Mouse (Mus musculus): ENCODE measurements around the gene Med16. TPM values are rescaled to one million over a fixed set of nuclear protein-coding genes. Genes with fewer than 3 reads are reported as not detected.

Med16 gene
- total and polyA plus RNA-seq, 3 experiments = 38.4 to 132 (median 43.0) TPM

DNA sequence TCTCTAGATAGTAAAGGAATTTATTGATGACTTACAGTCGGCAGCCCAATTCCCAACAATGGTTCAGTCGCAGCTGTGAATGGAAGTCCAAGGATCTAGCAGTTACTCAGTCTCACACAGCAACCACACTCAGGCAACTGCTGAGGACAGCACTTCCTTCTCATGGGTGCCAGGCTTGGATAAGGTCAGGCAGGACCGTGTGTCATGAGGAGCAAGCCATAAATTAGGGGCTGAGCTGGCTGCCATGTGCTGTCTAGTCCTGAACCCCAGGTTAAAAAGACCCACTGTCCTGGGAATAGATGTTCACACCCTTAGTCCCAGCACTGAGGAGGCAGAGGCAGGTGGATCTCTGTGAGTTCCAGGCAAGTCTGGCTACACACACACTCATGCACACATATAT, 23.8 kb downstream of the Med16 start:
- DNase-seq = peak; percentile 78

DNA sequence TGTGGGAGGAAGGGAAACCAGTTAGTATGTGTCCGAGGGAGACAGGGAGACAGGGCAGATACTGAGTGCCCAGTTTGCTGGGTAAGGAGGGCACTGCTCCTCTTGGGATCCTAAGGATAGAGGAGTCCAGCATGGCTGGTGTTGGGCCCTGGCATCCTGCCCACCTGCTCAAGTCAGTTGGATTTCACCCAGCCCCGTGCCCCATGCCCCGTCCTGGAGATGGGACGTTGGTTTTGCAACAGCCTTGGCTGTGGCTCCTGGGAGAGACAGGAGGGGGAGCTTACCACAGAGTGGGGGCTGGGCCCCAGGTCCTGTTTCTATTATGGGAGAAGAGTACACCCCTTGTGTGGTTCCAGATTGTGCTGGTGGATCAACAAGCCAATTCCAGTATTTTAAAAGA, 24.3 kb downstream of the Med16 start:
- peak; percentile 89 for DNase-seq

DNA sequence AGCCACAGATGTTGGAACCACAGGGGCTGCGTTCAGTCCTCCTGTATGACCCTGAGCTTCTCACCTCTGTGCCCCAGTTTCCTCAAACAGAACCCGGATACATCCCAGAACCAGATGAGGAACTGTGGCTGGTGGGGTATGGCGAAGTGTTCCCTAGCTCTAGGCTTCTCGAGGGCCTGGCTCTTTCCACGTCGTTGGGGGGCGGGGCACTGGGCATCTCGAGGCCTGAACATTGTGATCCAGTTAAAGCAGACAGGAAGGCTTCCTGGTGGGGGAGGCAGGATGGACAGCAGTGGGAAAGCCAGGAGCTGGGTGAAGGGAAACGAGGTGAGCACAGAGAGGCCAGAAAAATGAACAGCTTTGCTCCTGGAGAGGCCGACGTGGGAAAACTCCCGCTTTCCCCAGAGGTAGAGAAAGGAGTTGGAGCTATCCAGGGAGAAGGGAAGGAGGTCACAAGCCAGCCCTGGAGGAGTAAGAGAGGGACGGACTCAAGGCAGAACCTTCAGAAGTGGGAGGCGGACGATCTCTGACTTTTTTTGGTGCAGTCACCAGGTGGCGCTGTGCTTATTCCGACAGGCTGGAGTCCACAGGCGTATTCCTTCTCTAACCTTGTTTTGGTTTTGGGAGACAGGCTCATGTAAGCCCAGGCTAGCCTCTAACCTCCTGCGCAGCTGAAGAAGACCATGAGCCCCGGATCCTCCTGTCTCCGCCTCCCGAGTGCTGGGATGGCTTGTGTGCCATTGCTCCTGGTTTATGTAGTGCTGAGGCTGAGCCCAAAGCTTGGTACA, 25.2 kb downstream of the Med16 start:
- peak; percentile 81 for DNase-seq

DNA sequence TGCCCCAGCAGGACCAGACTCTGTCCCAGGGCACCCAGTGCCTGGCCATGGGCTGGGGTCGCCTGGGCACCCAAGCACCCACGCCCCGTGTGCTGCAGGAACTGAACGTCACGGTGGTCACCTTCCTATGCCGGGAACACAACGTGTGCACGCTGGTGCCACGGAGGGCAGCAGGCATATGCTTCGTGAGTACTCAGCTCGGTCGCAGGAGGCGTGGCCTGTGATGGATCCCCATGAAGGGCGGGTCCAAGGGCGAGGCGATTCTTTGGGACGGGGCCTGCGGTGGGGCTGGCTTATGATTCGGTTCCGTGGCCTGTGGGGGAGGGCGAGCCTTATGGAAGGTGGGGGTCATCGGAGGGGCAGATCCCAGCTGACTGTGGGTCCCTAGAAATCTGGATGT, 26.7 kb downstream of the Med16 start:
- DNase-seq = no peak

DNA sequence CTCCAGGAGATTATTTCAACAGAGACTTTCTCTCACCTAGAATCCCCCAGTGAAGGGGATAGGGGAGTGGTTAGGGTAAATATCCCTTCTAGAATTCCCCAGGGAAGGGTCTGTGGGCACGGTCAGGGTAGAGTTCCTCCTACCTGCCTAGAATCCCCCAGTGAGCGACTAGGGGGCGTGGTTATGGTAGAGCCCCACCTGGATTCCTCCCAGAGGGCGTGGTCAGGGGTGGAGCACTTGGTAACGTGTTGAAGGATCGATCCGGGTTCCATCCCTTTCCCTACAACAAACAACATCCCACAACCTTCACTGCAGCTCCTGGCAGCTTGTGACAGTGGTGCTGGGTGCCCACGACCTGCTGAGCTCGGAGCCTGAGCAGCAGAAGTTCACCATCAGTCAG, 28.0 kb downstream of the Med16 start:
- DNase-seq = no peak

DNA sequence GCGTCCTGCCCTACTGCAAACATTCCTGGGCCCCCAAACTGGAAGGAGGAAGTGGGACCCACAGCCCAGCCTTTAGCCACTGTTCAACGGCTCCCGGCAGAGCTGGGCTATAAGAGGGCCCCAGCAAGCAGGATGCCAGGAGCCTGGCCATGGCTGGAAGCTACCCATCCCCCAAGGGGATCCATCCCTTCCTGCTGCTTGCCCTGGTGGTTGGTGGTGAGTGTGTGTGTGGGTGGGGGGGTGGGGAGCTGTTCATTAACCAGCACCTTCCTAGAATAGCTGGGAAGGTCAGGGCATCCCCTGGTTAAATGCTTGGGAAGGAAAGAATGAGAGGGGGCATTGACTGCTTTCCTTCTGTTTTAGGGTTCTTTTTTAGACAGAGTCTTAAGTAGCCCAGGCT, 29.2 kb downstream of the Med16 start:
- DNase-seq = no peak

DNA sequence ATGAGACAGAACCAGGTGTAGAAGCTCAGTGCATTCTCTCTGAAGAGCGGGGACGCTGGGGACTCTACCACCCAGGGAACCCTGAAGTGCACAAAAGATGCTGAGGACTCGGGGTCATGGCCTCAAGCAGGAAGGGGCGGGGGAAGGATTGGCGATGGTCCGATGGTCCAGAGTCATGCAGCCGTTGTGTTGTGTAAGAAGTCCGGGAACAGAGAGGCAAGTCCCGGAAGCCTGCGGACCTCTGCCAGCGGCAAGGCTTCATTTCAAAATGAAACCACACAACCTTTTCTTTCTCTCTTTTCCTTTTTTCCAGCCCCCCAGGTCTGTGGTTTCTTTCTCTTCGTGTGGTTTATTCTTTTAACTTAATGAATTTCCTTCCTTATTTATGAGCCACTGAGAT, 31.0 kb downstream of the Med16 start:
- DNase-seq = peak; percentile 59

DNA sequence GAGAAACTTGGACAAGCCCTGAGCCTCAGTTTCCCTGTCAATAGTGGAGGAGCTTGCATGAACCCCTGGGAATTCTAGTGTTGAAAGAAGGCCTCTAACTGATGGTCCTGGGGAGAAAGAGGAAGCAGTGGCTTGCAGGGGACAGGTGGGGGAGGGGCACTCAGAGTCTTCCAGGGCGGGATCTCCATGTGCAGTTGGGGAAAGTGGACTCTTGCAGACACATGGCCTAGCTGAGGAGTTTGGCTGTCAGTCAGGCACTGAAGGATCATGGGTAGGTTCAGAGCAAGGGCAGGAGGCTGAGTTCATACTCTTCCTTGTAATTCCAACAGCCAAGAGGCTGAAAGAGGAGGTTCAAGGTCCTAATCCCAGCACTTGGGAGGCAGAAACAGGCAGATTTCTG, 31.5 kb downstream of the Med16 start:
- DNase-seq = no peak

DNA sequence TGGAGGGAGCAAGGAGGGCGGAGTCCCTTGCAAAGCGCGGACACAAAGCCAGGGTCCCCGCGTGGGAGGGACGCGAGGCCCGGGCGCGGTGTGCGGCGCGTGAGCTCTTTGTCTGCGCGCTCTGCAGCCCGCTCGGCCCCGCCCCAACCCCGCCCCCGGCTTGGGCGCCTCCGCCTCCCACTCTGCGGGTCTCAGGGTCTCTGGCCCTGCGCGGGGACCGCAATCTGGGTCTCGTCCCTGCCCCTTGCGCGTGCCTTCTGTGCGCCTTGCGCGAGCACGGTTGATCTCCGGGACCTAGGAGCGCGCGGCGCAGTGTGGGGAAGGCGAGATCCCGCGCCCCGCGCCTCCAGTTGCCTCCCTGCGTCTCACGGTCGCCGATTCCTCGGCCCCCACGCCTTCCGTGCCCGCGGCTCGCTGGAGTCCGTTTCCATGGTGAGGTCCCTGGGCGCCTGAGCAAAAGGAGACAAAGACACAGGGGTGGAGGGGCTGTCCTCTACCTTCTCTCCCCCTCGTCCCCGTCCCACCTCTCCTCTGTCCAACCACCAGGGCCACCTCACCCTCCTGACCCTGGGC, 34.3 kb downstream of the Med16 start, which contains the start of the genes Prtn3 and Plppr3:
Gene Prtn3 (plus strand): TSS at position 187 of the 573 bp plus-strand sequence.
Gene Plppr3 (minus strand): TSS at position 345 of the 573 bp plus-strand sequence.
- peak; percentile 37 for DNase-seq

DNA sequence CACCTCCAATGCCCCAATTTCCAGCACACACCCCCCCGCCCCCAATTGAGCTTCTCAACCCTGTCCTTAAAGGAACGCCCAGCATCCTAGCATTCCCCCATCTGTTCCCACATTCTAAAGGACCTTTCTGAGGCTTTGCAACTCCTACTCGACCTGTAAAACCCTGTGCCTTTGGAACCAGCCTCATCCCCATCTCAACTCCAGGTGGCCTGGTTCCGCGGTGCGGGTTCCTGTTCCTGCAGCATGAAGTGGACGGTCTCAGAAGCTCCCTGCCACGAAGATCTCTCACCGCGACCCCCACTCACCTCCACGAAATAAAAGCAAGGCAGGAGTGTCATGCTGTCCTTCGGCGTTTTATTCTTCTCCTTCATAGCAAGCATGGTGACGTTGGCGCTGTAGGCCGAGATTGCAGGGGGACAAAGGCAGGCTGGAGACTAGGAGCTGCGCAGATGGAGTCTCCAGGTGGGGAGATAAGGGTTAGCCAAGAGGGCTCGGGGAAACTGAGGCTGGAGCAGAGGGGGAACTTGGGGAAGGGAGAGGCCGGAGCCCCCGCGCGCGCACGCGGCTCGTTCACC, 34.9 kb downstream of the Med16 start:
- no peak for DNase-seq

DNA sequence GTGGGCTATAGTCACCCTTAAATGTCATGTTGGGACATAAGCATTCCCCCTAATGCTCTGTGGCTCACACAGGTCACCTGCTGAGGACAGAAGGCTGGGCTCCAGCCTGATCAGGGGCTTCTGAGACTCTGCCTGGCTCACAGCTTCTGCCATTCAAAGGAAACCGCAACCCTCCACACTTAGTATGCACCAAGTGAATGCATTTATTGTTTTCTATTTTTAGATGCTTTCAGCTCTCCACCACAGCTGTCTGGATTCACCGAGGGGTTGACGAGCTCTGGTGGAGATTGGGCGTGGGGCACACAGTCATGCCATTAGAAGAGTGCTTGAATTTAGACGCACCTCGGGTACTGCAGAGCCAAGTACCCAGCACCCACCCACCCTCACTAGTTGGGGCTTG, 35.4 kb downstream of the Med16 start:
- no peak for DNase-seq

DNA sequence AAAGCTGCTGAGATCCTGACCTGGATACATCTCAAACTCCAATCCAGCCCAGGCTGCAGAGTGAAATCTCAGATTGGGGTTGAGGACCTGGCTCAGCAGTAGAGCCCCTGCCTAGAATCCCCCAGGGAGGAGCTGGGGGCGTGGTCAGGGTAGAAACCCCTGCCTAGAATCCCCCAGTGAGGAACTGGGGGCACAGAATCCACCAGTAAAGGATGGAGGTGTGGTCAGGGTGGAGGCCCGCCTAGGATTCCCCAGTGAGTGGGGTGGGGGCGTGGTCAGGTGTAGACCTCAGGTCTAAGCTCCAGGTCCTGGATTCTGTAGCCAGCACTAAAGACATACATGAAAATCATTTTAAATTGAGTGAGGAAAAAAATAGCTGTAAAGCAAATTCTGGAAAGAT, 35.9 kb downstream of the Med16 start:
- DNase-seq = no peak

DNA sequence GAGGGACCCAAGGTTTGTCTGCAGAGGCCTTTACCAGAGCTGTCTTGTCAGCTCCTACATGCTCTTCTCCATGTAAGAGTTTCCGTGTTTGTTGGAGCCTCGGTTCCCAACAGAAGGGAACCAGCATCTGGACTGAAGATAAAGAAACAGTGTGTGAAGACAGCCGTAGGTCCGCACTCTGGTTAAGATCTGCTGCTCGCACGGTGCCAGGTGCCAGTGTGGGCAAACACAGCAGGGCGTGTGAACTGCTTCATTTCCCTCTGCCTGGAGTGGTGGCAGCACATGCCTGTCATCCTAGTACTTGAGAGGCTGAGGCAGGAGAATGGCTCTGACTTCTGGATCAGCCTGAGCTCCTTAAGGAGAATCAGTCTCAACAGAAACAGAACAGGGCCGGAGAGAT, 36.9 kb downstream of the Med16 start:
- DNase-seq = no peak

DNA sequence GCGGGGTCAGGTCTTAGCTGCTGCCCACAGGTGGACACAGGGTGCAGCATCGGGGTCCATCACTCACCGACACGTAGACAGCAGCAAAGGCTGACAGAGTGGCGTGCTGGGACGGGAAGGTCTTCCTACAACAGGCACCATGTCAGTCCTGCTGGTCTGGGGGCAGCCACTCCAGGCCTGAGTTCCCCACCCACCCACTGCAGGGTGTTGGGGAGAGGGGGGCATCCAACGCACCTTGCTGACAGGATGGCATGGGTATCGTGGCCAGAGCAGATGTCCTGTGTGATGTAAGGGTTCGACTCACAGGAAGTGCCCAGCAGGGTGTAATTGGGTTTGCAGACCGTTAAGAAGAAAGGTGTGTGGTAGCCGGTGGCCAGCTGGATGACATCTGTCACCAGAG, 42.1 kb downstream of the Med16 start:
- no peak for DNase-seq

DNA sequence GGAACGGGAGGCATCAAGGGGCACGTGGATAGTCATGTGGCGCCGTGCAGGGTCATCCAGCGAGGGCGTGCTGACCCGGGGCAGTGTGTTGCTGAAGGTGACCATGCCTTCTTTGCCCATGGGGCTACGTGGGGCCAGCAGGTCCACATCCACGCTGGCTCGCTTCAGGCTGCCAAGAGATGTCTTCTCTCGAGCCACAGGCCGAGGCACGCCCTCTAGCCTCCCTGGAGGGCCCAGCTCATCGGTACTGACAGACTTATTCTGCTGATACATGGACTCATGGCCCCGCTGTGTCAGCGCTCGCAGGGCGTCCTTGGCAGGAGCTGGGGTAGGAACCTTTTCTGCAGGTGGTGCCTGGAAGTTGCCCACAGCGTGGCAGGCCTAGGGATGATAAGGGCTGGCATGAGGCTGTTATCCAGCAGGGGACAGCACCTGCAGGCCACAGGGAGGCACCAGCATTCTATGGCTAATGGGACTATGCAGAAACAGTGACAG, 42.9 kb downstream of the Med16 start:
- peak; percentile 68 for DNase-seq

DNA sequence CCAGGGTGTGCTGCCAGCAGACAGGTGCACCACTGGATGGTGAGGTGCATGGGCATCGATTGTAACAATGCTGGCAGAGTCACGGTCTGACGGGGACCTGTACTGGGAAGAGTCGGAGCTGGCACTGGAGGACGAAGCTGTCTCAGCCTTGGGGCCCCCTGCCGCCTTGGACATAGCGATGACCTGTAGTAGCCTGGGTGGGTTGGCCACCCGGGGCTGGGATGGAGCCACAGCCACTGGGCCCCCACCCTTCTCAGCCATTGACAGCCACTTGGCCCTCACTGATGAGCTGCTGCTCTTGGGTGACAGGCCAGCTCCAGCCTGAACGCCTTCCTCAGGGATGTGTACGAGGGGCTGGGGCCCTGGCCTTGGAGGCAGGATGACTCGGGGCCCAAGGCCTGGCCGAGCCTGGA, 43.5 kb downstream of the Med16 start:
- DNase-seq = peak; percentile 61

DNA sequence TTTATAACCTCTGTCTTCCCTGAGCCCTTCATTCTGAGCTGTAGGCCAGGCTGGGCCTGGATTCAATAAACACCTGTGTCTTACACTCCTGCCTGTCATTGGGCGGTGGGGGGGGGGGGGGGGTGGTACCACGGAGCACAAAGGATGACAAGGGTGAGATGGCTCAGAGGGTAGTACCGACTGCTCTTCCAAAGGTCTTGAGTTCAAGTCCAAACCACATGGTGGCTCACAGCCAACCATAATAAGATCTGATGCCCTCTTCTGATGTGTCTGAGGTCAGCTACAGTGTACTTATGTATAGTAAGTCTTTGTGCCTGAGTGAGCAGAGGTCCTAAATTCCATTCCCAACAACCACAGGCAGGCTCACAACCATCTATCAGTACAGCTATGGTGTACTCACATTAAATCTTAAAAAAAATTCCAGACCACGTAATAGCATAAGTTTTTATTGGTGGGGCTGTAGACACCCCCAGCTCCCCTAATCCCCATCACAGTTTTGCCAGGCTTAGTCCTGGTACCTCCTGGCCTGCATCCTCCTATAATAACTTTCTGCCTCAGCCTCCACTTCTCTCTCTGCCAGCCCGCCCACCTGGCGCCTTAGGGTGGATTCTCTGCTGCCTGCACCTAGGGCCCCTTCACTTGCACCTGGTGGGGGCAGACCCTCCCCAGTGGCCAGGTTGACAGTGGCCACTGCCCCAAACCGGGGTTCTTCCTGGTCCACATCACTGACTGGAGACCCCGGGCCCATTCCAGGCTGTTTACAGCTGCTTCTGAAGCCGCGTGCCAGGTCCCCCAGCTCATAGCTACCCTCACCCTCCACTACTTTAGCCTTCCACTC, 44.2 kb downstream of the Med16 start:
- peak; percentile 35 for DNase-seq

DNA sequence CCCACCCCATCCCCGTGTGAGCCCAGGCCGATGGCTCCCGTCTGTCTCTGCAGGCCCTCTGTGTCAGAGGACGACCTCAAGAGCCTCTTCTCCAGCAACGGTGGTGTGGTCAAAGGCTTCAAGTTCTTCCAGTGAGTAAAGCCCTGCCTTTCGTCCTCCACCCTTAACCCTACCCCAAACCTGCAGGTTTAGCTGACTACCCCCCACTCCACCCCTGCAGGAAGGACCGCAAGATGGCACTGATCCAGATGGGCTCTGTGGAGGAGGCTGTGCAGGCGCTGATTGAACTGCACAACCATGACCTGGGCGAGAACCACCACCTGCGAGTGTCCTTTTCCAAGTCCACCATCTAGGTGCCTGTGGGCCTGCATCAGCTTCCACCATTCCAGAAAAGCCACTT, 45.8 kb downstream of the Med16 start:
- peak; percentile 16 for DNase-seq

DNA sequence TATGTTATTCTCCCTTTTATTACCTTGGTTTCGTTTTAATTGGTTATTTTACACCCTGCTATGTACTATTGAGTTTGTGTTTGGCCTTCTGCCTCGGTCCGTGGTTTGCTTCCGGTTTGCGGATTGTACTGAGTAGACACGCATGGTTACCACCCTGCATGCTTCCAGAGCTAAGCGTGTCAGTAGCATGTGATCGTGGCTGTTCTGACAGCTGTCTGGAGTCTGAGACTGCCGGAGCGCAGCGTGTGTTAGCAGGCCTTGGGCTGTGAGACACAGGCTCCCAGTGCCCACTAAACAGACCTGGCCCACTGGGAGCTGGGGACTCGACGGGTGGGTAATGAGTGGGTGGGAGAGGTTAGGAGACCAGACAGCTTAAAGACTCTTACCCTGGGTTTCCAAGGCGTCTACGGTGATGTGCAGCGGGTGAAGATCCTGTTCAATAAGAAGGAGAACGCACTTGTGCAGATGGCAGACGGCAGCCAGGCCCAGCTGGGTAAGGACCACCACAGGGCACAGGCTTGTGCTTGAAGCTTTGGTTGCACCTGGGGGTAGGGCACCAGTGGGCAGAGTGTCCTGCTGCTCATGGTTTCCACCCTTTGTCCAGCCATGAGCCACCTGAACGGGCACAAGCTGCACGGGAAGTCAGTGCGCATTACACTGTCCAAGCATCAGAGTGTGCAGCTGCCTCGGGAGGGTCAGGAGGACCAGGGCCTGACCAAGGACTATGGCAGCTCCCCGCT, 46.5 kb downstream of the Med16 start:
- DNase-seq = no peak

DNA sequence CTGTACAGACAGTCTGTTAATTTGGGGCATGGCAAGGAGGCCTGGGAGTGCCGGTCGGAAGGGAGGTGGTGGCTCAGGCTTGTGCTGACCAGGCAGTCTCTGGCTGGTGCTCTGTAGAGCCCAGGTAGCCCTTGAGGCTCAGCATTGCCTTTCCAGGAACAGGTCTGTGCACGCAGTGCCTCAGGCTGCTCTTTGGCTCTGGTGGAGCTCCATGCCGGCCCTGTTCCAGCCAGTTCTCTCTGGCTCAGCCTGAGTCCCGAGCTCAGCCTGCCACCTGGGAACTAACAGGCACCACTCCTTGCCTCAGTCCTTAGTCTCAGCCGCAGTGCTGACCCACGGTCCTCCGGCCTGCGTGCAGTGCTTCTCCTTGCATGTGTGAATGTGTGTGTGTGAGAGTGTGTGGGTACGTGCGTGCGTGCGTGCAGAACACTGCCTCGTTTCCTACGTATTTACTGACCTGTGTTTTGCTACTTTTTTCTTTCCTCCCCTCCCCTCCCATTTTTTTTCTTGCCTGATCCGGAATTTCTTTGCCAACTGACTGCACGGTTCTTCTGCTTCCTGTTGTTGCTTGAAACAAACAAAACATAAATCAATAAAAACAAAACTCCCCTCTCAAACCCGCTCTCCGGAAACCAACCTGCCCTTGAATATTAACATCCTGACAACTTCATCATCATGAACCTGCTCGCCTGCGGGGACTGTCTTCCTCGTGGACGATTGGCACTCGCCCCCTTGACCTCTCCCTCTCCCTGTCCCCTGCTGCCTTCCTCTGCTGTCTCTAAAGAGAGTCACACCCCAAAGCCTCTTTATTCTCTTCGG, 47.3 kb downstream of the Med16 start:
- DNase-seq = peak; percentile 16

Measured in adrenal gland, adult 2 months (tissue).